Mouse (Mus musculus): ENCODE results near the gene Cbfa2t3.

Gene Cbfa2t3

DNA sequence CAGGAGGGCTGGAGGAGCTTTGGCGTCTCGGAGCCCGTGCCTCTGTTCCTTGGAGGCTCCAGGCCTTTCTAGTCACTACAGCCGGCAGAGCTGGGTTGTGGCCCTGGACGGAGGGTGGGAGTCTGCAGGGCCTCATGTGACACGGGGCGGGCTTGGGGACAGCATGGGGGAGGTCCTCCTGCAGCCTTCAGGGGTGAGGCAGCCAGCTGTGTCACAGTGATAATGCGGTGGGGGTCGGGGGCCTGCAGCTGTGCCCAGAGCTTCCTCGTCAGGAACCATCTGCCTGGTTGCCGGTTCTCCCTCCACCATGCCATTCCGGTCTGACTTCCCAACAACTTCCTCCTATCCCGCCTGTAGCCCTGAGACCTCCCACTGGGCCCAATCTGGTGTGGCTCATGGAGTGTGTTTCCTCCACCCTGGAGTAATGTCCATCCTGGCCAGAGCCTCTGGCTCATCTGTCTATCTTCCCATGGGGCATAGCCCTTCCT is at the start of gene Cbfa2t3:
Gene Cbfa2t3 (minus strand): TSS at position 105 of the 488 bp plus-strand sequence.
- DNase-seq, result peak; percentile 78

DNA sequence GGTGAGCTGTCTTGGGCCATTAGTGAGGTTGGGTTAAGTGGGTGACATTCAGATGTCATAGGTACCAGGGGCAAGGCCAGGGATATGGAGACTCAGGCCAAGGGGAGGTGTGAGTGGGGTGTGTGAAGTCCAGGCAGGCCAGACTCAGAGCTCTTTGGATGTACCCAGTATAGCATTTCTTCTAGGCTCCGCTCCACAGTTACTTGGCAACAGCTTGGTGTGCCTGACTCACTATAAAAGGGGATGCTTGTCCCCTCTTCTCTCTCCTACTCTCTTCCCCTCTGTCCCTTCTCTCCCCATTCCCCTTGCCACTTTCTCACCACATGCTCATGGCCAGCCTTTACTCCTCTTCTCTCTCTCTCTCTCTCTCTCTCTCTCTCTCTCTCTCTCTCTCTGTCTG is 48.9 kb upstream of the Cbfa2t3 start:
- no peak for DNase-seq

DNA sequence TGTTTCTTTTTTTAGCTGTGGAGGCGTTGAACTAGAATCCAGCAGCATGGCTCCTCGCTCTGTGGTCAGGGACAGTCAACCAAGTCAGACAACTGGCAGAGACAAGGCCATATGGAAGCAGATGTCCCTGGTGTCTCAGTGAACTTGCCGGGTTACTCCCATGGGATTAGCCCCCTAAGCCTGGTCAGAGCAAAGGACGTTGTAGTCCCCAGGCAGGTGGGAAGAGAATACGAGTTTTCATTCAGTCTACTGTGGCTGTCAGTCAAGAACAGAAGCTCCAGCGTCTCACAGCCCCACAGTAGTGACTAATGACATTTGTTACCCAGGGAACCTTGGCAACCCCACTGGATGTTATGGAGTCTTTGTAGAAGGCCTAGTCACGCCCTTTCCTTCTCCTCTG is 47.5 kb upstream of the Cbfa2t3 start:
- no peak for DNase-seq

DNA sequence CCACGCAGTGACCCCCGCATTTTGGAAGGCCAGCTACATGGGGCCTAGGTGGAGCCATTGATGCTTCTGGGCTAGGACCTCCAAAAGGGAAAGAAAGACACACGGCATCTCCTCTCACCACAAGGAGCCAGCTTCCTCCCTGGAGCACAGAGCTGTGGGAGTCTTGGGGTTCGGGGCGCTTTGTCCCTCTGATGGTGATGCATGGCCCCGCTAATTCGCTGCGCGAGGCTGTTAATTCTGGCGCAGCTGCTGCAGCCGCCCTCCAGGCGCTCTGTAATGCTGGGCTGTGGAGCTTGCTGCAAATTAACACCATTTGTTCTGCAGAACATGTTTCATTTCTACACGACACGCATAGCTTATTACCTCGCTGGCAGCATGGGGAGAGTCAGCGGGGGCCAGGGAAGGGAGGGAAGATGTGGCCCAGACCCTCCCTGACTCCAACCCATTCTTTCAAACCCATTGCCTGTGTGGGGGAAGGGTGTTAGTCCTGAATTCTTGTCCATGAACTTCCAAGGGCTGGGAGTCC is 46.9 kb upstream of the Cbfa2t3 start:
- DNase-seq, result no peak

DNA sequence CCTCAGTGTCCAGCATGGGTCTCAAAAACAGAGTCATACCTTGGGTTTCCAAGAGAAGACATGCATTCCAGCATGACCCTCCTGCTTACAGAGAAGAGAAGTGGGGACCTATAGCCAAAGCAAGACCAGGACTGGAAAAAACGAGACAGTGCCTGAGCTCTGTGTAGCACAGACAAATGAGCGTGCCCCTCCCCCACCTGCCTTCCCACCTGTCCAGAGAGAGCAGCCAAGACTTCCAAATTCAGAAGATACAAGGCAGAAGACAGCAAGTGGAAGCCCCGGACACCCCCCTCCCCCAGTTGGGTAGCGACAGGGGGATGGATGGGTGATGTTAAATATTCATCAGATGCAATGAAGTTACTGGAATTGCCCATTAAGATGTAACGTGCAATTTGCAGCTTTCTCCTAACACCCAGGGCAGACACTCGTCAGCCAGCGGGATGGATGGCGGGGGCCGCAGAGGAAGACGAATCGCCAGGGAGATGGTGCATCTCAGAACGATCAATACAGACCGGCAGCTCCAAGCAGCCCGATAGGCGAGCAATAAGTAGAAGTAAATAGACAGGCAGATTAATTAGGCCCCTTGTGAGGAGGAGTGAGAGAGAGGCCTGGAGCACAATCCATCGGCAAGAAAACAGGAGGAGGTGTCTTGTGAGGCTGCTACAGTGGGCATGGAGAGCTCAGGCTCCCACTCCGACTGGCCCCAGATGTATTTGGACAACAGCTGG is 46.3 kb upstream of the Cbfa2t3 start:
- DNase-seq, result no peak

DNA sequence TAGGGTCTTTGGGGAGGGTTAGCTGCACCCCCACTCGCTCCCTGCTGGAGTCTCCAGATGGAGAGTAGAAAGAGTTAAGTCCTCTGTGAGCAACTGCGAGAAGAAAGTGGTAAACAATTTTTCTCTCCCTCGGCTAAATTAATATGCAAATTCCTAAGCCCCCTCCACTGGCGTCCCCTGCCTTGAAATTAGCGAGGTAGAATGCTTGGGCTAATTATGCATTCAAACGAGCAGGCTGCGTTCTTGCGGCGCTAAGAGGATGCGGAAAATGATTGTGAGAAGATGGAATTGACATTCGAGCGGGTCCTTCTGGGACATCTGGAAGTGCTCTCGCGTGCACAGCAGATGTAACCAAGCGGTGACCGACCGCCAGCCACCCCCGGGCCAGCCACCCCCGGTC is 43.6 kb upstream of the Cbfa2t3 start:
- DNase-seq, result no peak

DNA sequence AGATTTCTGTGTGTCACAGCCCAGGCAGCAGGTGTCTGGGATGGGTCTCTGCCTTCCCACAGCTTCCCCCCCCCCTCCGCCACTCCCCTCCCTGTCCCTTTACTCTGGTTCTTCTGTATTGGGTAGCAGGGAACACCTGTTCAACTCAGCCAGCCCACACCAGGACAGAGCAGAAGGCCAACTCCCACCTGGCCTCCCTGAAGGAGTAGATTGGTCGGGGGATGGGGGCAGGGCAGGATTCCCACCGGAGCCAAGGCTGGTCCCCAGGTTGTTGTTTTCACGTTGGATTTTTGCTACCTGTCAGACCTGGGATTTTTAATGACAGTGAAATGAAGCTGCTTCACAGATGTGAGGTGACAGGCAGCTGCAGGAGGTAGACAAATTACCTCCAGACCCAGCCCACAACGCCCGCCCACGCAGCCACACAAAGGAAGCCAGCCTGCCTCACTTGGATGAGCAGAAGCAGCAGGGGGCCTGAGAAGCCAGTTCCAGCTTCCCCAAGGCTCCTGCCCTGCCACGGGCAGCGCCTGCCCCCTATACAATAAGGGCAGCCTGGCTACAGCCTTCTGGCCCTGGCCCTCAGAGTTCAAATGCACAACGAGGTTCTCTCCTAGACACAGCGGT is 40.3 kb upstream of the Cbfa2t3 start:
- peak; percentile 91 for DNase-seq

DNA sequence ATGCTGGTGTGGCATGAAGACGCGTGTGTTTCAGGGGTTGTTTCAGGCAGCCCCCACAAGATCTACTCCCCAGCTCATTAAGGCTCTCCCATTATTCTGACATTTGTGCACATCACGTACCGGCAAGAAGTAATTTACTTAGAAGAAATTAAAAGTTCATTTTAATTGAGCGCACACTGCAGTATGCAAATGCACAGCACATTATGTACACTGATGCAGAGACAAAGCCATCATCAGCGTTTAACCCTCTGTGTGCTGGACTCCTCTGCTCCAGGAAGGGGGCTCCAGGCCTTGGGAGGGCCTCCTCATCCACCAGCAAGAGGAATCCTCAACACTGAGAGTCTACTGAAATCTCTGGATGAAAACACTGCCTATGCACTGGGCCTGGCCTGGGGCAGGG is 39.0 kb upstream of the Cbfa2t3 start:
- no peak for DNase-seq

DNA sequence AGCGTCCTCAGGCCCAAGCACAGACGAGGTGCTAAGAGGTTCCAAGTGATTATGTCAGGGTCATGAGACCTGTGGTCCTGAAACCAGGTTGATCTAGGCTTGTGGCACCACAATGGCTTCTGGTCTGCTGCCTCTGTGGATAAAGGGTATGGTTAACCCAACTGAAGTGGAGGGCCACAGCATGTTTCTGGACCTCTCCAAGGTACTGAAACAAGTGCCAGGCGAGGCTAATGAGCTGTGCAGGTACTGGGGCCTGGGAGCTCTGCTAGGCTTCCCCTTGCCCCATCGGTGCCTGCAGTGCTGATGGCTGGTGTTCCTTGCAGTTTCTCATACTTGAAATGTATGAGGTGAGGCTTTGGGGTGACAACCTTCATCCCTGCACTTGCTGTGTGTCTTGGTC is 38.2 kb upstream of the Cbfa2t3 start:
- peak; percentile 58 for DNase-seq

DNA sequence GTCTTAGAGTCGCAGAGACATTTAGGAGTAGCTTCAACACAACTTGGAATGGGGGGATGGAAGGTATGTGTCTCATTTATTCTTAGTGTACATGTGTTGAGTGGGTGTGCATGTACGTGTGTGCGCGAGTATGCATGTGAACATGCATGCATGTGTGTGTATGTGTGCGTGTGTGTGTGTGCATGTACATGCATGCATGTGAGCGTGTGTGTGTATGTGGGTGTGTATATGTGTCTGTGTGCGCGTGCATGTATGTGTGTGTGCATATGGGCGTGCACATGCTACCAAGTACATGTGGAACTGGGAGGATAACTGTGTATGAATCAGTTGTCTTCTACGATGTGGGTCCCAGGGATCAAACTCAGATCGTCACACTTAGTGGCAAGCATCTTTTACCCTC is 37.7 kb upstream of the Cbfa2t3 start:
- no peak for DNase-seq

DNA sequence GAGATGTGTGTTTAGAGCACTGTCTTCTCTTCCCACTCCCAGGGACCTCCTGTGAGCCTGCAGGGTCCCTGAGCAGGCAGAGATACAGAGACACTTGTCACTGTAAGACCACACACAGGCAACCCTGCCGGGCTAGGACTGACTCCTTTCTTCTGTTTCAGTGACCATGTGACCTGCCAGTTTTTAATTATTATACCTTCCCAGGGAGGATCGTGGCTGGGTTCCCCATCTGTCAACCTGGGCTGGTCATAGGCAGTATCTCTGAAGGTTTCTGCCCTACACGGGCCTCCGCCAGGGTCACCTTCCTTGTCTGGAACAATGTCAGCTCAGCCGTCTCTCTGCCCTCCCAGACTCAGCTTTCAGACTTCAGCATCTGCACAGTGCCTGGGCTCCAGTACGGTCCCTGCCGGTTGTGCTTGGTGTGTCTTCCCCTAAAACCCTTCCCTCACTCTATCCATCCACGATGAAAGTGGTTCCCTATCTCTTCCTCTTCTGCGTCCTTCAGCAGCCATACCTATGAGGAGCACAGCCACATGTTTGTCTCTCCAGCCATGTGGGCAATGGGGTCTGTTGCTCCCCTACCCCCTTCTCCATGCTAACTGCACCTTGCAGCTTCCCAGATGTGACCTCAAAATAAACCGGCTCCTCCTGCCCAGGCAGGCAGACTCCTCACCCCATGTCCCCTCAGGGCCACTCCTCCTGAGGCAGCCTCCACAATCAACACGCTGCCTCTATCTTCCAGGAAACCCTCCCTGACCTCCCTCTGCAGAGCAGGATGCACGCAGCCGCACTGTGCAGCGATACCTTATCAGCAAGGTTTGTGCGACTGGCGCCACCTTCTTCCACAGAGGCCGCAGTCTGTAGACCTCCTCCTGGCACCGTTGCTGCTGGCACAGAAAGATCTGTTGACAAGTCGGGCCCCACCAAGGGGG is 36.9 kb upstream of the Cbfa2t3 start:
- DNase-seq, result peak; percentile 70

DNA sequence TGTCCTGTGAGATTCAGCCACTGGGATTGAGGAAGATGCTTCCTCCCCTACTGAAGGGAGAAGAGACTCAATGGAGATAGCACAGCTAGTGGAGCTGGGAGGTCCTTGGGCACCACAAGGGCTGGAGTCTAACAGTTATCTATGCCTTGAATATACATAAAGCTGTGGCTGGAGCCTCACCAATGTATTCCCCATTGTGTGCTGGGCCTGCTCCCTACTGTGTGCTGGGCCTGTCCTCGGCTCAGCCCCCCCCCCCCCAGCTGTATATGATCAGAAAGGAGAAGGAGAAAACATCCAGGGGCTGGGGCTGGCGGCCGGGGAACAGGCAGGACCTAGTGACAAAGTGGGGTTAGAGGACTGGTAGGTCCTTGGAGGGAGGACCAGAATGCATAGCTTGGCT is 36.2 kb upstream of the Cbfa2t3 start:
- DNase-seq, result no peak

DNA sequence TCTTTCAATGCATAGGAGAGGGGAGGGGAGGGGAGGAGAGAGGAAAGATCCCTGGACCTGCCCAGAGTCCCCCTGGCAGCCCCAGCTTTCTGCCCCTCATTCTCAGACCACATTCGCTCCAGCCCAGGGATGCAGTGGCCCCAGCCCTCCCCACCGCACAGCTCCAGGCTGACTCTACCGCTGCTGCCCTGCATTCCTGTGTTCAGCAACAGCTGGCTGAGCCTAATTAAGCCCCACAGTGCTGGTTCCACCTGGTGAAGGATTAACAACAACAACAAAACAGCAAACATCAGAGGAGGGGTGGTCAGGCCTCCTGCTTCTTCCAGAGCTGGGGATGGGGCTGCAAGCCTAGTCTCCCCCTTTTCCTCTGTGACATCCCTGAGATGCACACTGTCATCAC is 29.7 kb upstream of the Cbfa2t3 start:
- DNase-seq, result no peak

DNA sequence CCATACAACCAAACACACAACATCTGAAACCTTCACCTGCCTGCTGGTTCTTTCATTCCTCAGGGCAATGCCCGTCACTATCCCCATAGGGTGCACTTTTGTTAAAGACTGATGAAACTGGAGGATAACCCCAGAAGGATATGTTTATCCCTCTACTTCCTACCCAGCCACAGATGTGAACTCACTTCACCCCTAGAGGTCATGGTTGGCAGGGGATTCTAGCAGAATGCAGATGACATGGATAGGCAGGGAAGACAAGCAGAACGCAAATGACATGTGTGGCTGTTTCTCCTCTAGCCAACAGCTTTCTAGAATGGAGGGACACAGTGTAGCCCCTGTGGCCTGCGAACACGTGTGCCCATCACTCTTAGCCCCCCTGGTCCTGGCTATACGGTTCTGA is 28.5 kb upstream of the Cbfa2t3 start:
- DNase-seq, result no peak

DNA sequence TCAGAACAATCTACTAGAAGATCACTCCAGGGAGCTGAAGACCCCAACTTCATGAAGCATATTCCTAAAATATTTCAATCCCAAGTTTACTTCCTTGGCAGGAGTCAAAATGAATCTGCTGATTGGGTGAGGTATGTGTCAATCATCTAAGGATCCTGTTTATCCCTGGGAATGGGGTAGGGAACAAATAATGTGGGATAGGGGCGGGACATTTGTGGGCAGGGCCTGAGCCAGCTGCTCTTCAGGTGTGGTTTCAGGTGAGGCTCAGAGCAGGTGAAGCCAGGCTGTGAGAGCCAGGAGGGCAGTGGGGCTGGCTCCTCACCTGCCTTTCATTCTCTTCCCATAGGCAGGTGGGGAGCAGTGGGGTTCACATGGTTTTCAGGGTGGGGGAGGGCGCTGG is 27.9 kb upstream of the Cbfa2t3 start:
- no peak for DNase-seq

DNA sequence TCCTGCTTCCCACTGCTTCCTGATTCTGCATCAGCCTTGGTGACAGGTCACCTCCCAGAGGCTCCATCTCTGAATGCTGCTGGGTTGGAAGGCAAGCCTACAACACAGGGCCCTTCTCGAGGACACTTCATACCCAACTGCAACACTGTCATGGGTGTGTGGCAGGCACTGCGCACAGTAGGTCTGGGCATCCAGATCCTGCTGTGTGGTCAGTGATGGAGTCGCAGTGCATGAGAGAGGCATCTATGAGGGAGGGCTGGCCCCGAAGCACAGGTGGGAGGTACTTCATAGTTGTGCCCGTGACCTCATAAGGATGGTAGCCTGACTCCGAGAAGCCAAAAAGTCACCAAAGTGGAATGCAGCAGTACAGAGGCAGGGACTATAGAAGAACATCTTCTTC is 26.3 kb upstream of the Cbfa2t3 start:
- DNase-seq, result no peak

DNA sequence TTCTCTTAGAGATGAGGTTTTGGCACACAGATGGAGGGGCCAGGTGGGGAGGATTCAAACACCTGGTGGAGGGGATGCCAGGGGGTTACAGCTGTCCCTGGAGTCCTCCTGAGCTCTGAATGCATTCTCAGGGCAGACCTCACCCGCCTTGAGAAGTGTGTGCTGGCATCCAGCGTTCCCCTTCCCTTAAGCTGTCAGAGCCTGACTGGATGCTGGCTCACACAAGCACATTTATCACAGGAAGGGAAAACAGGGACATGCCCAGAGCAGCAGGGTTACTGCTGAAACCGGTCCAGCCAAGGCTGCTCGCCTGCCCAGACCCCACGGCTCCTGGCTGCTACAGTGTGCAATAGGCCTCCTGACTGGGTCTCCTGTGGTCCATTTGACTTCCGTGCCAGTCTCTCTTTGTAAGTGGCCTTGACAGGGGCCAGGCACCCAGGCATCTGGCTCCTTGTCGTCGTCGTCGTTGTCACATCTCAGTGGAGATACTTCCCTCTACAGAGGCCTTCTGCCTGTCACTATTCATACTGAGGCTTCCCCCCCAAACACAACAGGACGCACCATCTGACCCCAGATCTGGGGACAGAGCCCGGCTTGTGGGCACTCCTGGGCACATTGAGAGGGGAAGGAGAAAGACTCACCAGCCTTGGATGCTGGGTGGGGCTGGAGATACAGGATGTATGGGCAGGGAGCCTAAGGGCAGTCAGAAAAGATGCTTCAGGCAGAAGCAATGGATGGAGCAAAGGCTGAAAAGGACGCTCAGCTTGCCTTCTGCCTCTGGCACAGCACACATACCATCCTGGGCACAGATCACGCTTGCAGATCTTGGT is 22.1 kb upstream of the Cbfa2t3 start:
- peak; percentile 77 for DNase-seq

DNA sequence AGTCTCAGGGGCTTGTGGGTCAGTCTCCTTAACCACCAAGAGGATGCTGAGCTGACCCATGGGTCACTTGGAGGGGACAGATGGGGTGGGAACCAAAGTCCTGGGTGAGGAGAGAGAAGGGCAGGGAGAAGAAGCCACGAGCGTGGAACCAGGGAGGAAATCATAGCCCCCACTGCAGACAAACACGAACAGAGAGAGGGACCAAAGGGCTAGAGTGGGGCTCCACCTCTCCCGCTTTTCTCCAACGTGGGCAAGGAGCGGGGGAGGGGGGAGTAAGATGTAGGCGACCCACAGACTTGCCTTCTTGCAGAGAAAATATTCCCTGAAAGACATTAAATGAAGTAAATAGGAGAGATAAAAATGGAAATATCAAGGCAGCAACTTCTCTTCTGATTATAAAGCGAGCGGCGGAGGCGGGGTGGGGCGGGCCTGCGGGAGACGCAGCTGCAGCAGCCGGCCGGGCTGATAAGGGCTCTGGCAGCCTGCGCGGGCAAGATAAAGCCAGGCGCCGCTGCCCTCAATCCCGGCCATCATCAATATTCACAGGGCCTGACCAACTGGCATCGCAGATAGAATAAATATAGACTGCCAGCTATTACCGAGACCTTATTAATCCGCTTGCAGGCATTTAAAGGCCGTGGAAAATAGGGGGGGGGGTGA is 21.3 kb upstream of the Cbfa2t3 start:
- peak; percentile 77 for DNase-seq

DNA sequence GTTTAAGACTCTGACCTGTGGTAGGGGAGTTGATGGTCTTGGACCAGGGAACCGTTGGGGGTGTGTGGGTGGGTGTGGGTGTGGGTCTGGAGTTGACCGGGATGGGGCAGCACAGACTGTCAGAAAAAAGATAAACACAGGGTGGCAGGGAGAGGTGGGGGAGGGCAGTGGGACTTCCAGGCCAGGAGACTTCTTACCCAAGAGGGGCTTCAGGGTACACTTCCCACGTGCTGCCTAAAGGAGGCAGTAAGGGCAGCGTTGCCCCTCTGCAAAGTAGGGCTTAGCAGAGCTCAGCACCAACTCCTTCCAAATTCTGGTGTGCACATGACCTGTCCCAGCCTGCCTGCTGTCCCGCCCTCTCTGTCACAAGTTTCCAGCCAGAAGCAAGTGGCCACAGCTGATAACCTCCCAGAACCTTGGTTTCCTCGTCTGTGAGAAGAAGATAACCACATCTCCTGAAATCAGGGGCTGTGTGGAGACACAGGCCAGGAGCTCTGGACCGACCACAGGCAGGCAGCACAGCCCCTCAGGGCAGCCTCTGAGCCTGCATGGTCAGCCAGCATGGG is 20.7 kb upstream of the Cbfa2t3 start:
- DNase-seq, result peak; percentile 72

DNA sequence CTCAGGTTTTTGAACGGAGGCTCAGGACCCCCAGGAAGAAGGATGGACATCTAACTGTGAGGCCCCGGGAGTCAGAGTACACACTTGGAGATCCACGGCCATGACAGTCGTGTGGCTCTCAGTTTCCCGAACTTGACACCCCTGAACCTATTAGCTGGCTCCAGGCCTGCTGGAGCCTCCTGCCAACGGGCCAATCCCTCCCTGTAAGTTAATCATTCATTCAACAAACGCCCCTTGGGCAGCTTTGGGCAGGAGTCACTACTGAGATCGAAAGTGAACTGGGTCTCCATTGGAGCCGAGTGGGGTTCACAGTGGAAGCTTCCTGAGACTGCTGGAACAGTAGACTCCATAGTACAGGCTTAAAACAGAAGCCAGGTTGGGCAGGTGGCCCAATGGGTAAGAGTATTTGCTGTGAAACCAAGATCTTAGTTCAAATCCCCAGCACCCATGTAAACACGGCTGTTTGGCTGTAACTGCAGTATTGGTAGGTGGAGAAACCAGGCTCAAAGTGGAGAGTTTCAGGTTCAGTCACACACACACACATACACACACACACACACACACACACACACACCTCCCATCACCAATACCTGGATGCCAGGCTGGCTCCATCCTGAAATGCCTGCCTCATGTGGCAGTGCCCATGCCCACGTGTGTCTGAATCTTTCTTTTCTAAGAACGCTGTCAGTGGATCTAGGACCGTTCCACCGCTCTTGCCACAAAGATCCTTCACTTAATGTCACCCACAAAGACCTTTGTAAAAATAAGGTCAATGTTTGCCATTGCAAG is 20.0 kb upstream of the Cbfa2t3 start:
- DNase-seq, result no peak

Measured in thymus, postnatal 4 days (tissue).